In the genomic region with DNA sequence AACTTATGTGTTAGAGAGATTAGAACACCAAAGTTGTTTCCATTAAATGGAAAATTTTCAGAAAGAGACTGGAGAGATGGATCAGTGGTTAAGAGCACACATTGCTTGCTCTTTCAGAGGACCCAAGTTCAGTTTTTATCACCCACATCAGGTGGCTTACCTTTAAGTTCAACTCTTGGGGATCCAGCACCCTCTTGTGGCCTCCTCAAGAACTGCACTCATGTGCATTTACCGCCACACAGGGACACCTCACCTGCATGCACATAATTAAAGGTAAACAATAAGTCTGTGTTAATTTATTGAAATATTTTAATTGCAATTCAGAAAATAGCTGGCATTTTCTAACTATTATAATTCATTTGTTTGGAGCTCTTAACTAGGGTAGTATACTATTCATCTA, we compare ENCODE assay signal across 10 mouse cellular contexts. TPM values are rescaled to one million over a fixed set of nuclear protein-coding genes. Genes with fewer than 3 reads are reported as not detected.
DNase-seq lines count a peak whose midpoint lies in the region; ATAC-seq and TF ChIP-seq lines count a peak whose summit lies in the region.
"Had no signal": no experiment of that assay in that cellular context is flagged by ENCODE, and none has a peak within 500 bp of the region (broad histone marks: within the 10 kb centered on the region; RNA-seq: fewer than 3 reads in every experiment).

No protein-coding gene starts in this region.

- no peak overlapping the region for H3K9ac ChIP-seq in kidney, embryonic 16.5 days (replicated peaks; ENCODE audit: low read length)
- no peak overlapping the region for H3K9ac ChIP-seq in CH12.LX (ENCODE audit: insufficient read depth, low read depth)
- no peak overlapping the region for H3K9ac ChIP-seq in liver, postnatal 0 days (replicated peaks)
- H3K9ac ChIP-seq: forebrain, embryonic 12.5 days had no signal

- no peak overlapping the region for H3K27ac ChIP-seq in kidney, embryonic 16.5 days (ENCODE audit: low read length)
- no peak overlapping the region for H3K27ac ChIP-seq in CH12.LX (ENCODE audit: insufficient read depth, low read depth)
- no peak overlapping the region for H3K27ac ChIP-seq in liver, postnatal 0 days (ENCODE audit: low read depth)
- H3K27ac ChIP-seq: forebrain, embryonic 12.5 days; hindbrain, embryonic 10.5 days had no signal

- TF ChIP-seq CTCF in CH12.LX (conservative IDR thresholded peaks at IDR 0.05 in 1 of 2, IDR thresholded peaks at IDR 0.05 in 1 of 2; ENCODE audit: low read depth in 2 of 2, low read length in 2 of 2) (peak; percentile 47 to 60; a peak in 3 of 4 replicates), Patski (IDR thresholded peaks at IDR 0.05) (peak; percentile 55)
- peak; percentile 72 for TF ChIP-seq CTCF in liver, postnatal 0 days (IDR thresholded peaks at IDR 0.05; ENCODE audit: low read depth)

- POLR2A ChIA-PET in Patski (lab: Charles Lee) = no interaction called here

- peak; percentile 9 for DNase-seq in kidney, postnatal 10 days
- DNase-seq in CH12.LX (ENCODE audit: extremely low read depth) = peak; percentile 15
- DNase-seq in Patski (ENCODE audit: low read depth, low spot score) = no peak
- peak; percentile 43 for DNase-seq in liver, postnatal 0 days
- DNase-seq in left cerebral cortex, adult 18-20 months (ENCODE audit: low spot score in 2 of 2) = no peak
- no peak for DNase-seq in right cerebral cortex, postnatal 36 days (ENCODE audit: low spot score in 2 of 2)

- ATAC-seq in kidney, embryonic 16.5 days (ENCODE audit: low FRiP score, low TSS enrichment) = no peak
- no peak for ATAC-seq in Patski
- no peak for ATAC-seq in liver, postnatal 0 days

- no peak for TF ChIP-seq POLR2A in CH12.LX (IDR thresholded peaks at IDR 0.05; ENCODE audit: low read depth, low read length)

- in situ Hi-C loops in CH12.LX (cut with MboI; ENCODE audit: low pct_ligation_motif_present, low pct_unique_long_range_greater_than_20kb, low sequenced_read_pairs) = no loop called here
- in situ Hi-C loops in Patski (cut with MboI; ENCODE audit: low pct_unique_long_range_greater_than_20kb) = loop anchor here (25.0 kb wide), 1 partner anchor 553 kb away; a partner anchor contains a TSS

- TF ChIP-seq EP300 in CH12.LX (IDR thresholded peaks at IDR 0.05; ENCODE audit: low read length) = no peak
- no peak for TF ChIP-seq EP300 in liver, postnatal 0 days (IDR thresholded peaks at IDR 0.05; ENCODE audit: low read depth)

- H3K36me3 ChIP-seq in kidney, embryonic 16.5 days (ENCODE audit: insufficient read depth, low read length) = peaks cover 34% of the 10 kb centered on the region
- H3K36me3 ChIP-seq in CH12.LX (replicated peaks in 1 of 2; ENCODE audit: control insufficient read depth in 1 of 2, insufficient read depth in 1 of 2, low read length in 1 of 2) = peaks cover 49 to 78% of the 10 kb centered on the region in 2 experiments
- peaks cover 65% of the 10 kb centered on the region for H3K36me3 ChIP-seq in liver, postnatal 0 days (replicated peaks; ENCODE audit: insufficient read depth, low read length)

- dilution Hi-C loops in CH12.LX (cut with MboI; ENCODE audit: extremely low pct_ligation_motif_present, extremely low pct_unique_long_range_greater_than_20kb, low sequenced_read_pairs) = no loop called here

- no peaks in the 10 kb centered on the region for H3K79me2 ChIP-seq in CH12.LX (replicated peaks; ENCODE audit: control insufficient read depth, extremely low read depth, insufficient read depth, poor library complexity, severe bottlenecking)

- CTCF ChIA-PET in Patski (lab: Charles Lee) = interaction anchor here (0.8 to 3.4 kb wide), 3 partner anchors 9 to 17 kb away, joined by 3 to 13 read pairs (median 4); no protein-coding TSS in a partner anchor

- no peaks in the 10 kb centered on the region for H3K4me1 ChIP-seq in kidney, embryonic 16.5 days (ENCODE audit: insufficient read depth, low read length)
- H3K4me1 ChIP-seq in CH12.LX (ENCODE audit: control insufficient read depth in 1 of 2, insufficient read depth in 2 of 2) = no peaks in the 10 kb centered on the region
- H3K4me1 ChIP-seq in liver, postnatal 0 days (ENCODE audit: insufficient read depth) = no peaks in the 10 kb centered on the region
- H3K4me1 ChIP-seq: forebrain, embryonic 12.5 days; hindbrain, embryonic 10.5 days had no signal

- 97% methylated on average over 1 of the region's 1 CpGs for WGBS in kidney, embryonic 16.5 days
- WGBS in liver, postnatal 0 days (ENCODE audit: insufficient replicate concordance) = 95% methylated on average over 1 of the region's 1 CpGs

- peak; percentile 25 for TF ChIP-seq RAD21 in CH12.LX (IDR thresholded peaks at IDR 0.05; ENCODE audit: low read depth, low read length)

- no peak overlapping the region for H3K4me2 ChIP-seq in kidney, embryonic 16.5 days (replicated peaks; ENCODE audit: low read depth, low read length)
- H3K4me2 ChIP-seq in CH12.LX (ENCODE audit: insufficient read depth, low read depth, poor library complexity, severe bottlenecking) = no peak overlapping the region
- H3K4me2 ChIP-seq in liver, postnatal 0 days (ENCODE audit: low read depth, low read length) = no peak overlapping the region
- H3K4me2 ChIP-seq: forebrain, embryonic 12.5 days had no signal

- H3K27me3 ChIP-seq in kidney, embryonic 16.5 days (ENCODE audit: insufficient read depth, low read length) = no peaks in the 10 kb centered on the region
- H3K27me3 ChIP-seq in CH12.LX (replicated peaks) (no peaks in the 10 kb centered on the region), Patski (no peaks in the 10 kb centered on the region)
- H3K27me3 ChIP-seq in liver, postnatal 0 days (ENCODE audit: insufficient read depth, low read length) = no peaks in the 10 kb centered on the region
- H3K27me3 ChIP-seq: forebrain, embryonic 12.5 days had no signal

- no peak overlapping the region for H3K4me3 ChIP-seq in kidney, embryonic 16.5 days (ENCODE audit: low read length)
- H3K4me3 ChIP-seq in CH12.LX (replicated peaks in 1 of 3; ENCODE audit: low read depth in 2 of 3, low read length in 2 of 3, poor library complexity in 1 of 3) = no peak overlapping the region
- H3K4me3 ChIP-seq in liver, postnatal 0 days (ENCODE audit: low read depth, low read length) = no peak overlapping the region
- H3K4me3 ChIP-seq: forebrain, embryonic 12.5 days; hindbrain, embryonic 10.5 days had no signal

- no peaks in the 10 kb centered on the region for H3K9me3 ChIP-seq in kidney, embryonic 16.5 days (ENCODE audit: low read length)
- peaks cover 2% of the 10 kb centered on the region for H3K9me3 ChIP-seq in CH12.LX (replicated peaks; ENCODE audit: low read length)
- no peaks in the 10 kb centered on the region for H3K9me3 ChIP-seq in liver, postnatal 0 days (ENCODE audit: low read length)
- H3K9me3 ChIP-seq: forebrain, embryonic 12.5 days; hindbrain, embryonic 10.5 days had no signal

TF ChIP-seq in CH12.LX, 34 proteins besides CTCF, POLR2A, EP300 and RAD21:
- TF ChIP-seq SMC3 (IDR thresholded peaks at IDR 0.05; ENCODE audit: low read depth, low read length) = 0 out of 2 replicates have a peak, but pooled peaks have one; percentile 8
- TF ChIP-seq NELFE (IDR thresholded peaks at IDR 0.05; ENCODE audit: low read depth, low read length) = no peak

RNA-seq across cellular contexts. Expression of a gene that starts 20.7 kb away (rescaled TPM):
- 154 and 180 TPM in 2 replicates for polyA plus RNA-seq in kidney, embryonic 16.5 days (2015; fragmentation: Nextera tagmentation; extraction: Ambion mirVana)
- total RNA-seq in CH12.LX (2012; rRNA removed) (59.8 and 60.3 TPM in 2 replicates), CH12.LX (2014; rRNA removed) (79.7 and 93.0 TPM in 2 replicates)
- polyA plus RNA-seq in CH12.LX (2012; ENCODE audit: insufficient read length, low read depth) (69.4 and 71.0 TPM in 2 replicates), Patski (2021) (24.3 TPM)
- polyA plus RNA-seq in liver, postnatal 0 days (2015; fragmentation: Nextera tagmentation; extraction: Ambion mirVana) = 103 and 108 TPM in 2 replicates
- 1 to 10 TPM; 7.6 to 8.2 TPM for total RNA-seq in left cerebral cortex, adult 18-20 months (2021)

RNA-seq across cellular contexts. Expression of a gene that starts 37.3 kb away (rescaled TPM):
- 1.3 and 1.4 TPM in 2 replicates for polyA plus RNA-seq in kidney, embryonic 16.5 days (2015; fragmentation: Nextera tagmentation; extraction: Ambion mirVana)
- total RNA-seq in CH12.LX (2012; rRNA removed) (1.2 and 2.4 TPM in 2 replicates), CH12.LX (2014; rRNA removed) (3.6 TPM in 1 of 2 replicates, not detected in the other)
- polyA plus RNA-seq in CH12.LX (2012; ENCODE audit: insufficient read length, low read depth) (not detected in 2 replicates), Patski (2021) (0.40 TPM)
- not detected in 2 replicates for polyA plus RNA-seq in liver, postnatal 0 days (2015; fragmentation: Nextera tagmentation; extraction: Ambion mirVana)
- not detected for total RNA-seq in left cerebral cortex, adult 18-20 months (2021)
- total RNA-seq: left cerebral cortex, adult 8-10 months had no signal
- polyA plus RNA-seq: forebrain, embryonic 12.5 days; hindbrain, embryonic 10.5 days had no signal

Comparison
In these comparisons a context has a peak if more than half of its experiments do, and no peak if none do; other contexts are left out.
1. DNase-seq: peak in kidney, postnatal 10 days (single experiment), CH12.LX (single experiment) and liver, postnatal 0 days (single experiment); none in Patski (single experiment), left cerebral cortex, adult 18-20 months (0 of 2) and right cerebral cortex, postnatal 36 days (0 of 2).
2. Peak in every context shown above with its lines, with median percentiles within 50 percentile points of each other: CTCF ChIP-seq.